Mouse (Mus musculus): Measurements from ENCODE around the gene Ccdc134. TPM values are rescaled to one million over a fixed set of nuclear protein-coding genes. Genes with fewer than 3 reads are reported as not detected.
"Not testable (repeated sequence)": the region's sequence is repeated elsewhere in the genome, so short reads cannot be mapped to it uniquely, and the experiment has no call there.

Ccdc134 gene
- polyA plus RNA-seq, 1 experiment = 15.4 TPM

DNA sequence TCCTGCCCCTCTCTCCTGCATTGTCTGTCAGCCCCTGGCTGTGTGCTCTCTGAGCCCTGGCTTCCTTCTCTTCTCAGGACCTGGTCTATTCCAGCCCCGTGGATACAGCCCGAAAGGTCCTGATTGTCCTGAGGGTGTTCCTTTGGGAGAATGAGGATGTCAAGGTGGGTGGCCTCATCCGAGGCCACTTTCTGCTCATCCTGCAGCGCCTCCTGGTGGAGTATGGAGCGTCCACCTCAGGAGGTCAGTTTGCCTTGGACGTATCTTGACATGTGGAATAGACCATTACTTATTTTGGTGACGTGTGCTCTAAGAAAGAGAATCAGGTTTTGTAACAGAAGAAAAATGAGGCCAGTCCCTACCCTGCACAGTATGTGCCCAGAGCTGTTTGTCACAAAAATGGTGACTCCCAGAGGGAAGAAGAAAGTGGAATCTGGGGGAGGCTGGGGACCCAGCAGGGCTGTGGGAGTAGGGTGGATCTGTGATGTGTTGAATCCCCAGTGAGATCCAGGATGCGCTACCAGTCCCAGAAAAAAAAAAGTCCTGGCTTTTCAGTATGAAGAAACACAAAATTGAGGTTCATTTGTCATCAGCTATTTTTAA lies 20.7 kb upstream of the Ccdc134 start:
- TF ChIP-seq CTCF (IDR thresholded peaks at IDR 0.05; ENCODE audit: borderline replicate concordance, insufficient read depth, low read depth, low read length) (peak; percentile 88), POLR2A (IDR thresholded peaks at IDR 0.05; ENCODE audit: borderline replicate concordance, insufficient read depth, low read length) (no peak)
- no peaks in the 10 kb centered on the region for H3K27me3 ChIP-seq (ENCODE audit: control insufficient read depth, insufficient read depth, low read length)
- no peak overlapping the region for H3K27ac ChIP-seq (ENCODE audit: insufficient read depth, low read length)
- 19% methylated on average over 8 of the region's 8 CpGs for WGBS
- peak; percentile 62 to 73 for DNase-seq
- H3K4me1 ChIP-seq (ENCODE audit: control insufficient read depth, insufficient read depth, low read length) = peaks cover 4% of the 10 kb centered on the region; the same call in 1 of the 2 replicates
- no peak overlapping the region for H3K4me3 ChIP-seq (replicated peaks; ENCODE audit: insufficient read depth, low read depth, low read length)

DNA sequence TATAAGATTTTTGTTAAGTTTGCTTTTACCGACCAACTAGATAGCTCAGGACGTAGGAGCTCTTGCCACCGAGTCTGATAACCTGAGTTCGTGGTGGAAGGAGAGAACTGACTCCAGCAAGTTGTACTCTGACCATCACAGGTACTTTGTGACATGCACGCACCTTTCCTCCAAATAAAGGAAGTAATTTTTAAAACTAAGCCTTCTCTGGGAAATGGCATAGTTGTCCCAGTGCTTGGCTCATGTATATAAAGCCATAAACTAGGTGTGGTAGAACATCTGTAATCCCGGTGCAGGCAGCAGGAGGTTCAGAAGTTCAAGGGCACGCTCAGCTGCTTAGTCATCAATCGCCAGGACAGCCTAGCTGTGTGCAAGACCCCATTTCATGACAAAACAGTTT lies 7.2 kb upstream of the Ccdc134 start:
- H3K27me3 ChIP-seq (ENCODE audit: control insufficient read depth, insufficient read depth, low read length) = no peaks in the 10 kb centered on the region; the same call in 1 of the 2 replicates
- no peaks in the 10 kb centered on the region for H3K4me1 ChIP-seq (ENCODE audit: control insufficient read depth, insufficient read depth, low read length)
- TF ChIP-seq CTCF (IDR thresholded peaks at IDR 0.05; ENCODE audit: borderline replicate concordance, insufficient read depth, low read depth, low read length) (no peak), POLR2A (IDR thresholded peaks at IDR 0.05; ENCODE audit: borderline replicate concordance, insufficient read depth, low read length) (no peak)
- 91% methylated on average over 8 of the region's 8 CpGs for WGBS
- H3K4me3 ChIP-seq (replicated peaks; ENCODE audit: insufficient read depth, low read depth, low read length) = no peak overlapping the region
- DNase-seq = no peak
- H3K27ac ChIP-seq (ENCODE audit: insufficient read depth, low read length) = no peak overlapping the region

GRCm38 (mm10) chr15:82126690-82127089 lies 1.0 kb upstream of the Ccdc134 start:
- not testable (repeated sequence) for DNase-seq; H3K4me3 ChIP-seq (replicated peaks; ENCODE audit: insufficient read depth, low read depth, low read length); H3K27me3 ChIP-seq (ENCODE audit: control insufficient read depth, insufficient read depth, low read length); H3K4me1 ChIP-seq (ENCODE audit: control insufficient read depth, insufficient read depth, low read length); H3K27ac ChIP-seq (ENCODE audit: insufficient read depth, low read length)
- WGBS = 88% methylated on average over 4 of the region's 4 CpGs

GRCm38 (mm10) chr15:82128398-82128797 lies 676 bp downstream of the Ccdc134 start:
- WGBS = 14% methylated on average over 5 of the region's 5 CpGs
- Histone ChIP-seq H3K4me1 (ENCODE audit: control insufficient read depth, insufficient read depth, low read length) (no peaks in the 10 kb centered on the region), H3K27me3 (ENCODE audit: control insufficient read depth, insufficient read depth, low read length) (no peaks in the 10 kb centered on the region), H3K27ac (ENCODE audit: insufficient read depth, low read length) (no peak overlapping the region), H3K4me3 (replicated peaks; ENCODE audit: insufficient read depth, low read depth, low read length) (peak overlapping the region; percentile 74)
- no peak for TF ChIP-seq POLR2A (IDR thresholded peaks at IDR 0.05; ENCODE audit: borderline replicate concordance, insufficient read depth, low read length)
- TF ChIP-seq CTCF (IDR thresholded peaks at IDR 0.05; ENCODE audit: borderline replicate concordance, insufficient read depth, low read depth, low read length) = no peak
- no peak for DNase-seq

GRCm38 (mm10) chr15:82130599-82130998 lies 2.9 kb downstream of the Ccdc134 start:
- Histone ChIP-seq H3K27ac (ENCODE audit: insufficient read depth, low read length) (no peak overlapping the region), H3K27me3 (ENCODE audit: control insufficient read depth, insufficient read depth, low read length) (no peaks in the 10 kb centered on the region), H3K4me1 (ENCODE audit: control insufficient read depth, insufficient read depth, low read length) (no peaks in the 10 kb centered on the region), H3K4me3 (replicated peaks; ENCODE audit: insufficient read depth, low read depth, low read length) (no peak overlapping the region)
- no peak for DNase-seq
- TF ChIP-seq CTCF (IDR thresholded peaks at IDR 0.05; ENCODE audit: borderline replicate concordance, insufficient read depth, low read depth, low read length) (no peak), POLR2A (IDR thresholded peaks at IDR 0.05; ENCODE audit: borderline replicate concordance, insufficient read depth, low read length) (no peak)
- WGBS = 67% methylated on average over 7 of the region's 7 CpGs

DNA sequence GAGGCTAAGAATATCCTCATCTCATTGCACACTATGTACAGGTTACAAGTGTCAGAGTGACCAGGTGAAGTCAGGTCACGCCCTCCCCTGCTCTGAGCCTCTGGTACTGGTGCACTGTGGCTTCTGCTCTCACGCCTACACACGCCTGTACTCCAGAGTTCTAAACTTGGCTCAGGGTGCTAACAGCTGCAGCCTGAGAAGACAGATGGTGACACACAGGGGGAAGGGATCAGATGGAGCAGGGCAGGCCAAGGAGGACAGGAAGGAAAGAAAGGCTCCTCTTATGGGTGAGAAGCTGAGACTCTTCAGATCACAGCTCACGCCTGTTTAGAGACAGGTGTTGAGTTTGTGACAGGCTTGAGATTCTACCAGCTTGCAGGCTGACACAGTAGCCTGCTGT lies 7.7 kb downstream of the Ccdc134 start:
- WGBS = 52% methylated on average over 4 of the region's 4 CpGs
- no peak overlapping the region for H3K4me3 ChIP-seq (replicated peaks; ENCODE audit: insufficient read depth, low read depth, low read length)
- TF ChIP-seq CTCF (IDR thresholded peaks at IDR 0.05; ENCODE audit: borderline replicate concordance, insufficient read depth, low read depth, low read length) (no peak), POLR2A (IDR thresholded peaks at IDR 0.05; ENCODE audit: borderline replicate concordance, insufficient read depth, low read length) (no peak)
- H3K27me3 ChIP-seq (ENCODE audit: control insufficient read depth, insufficient read depth, low read length) = no peaks in the 10 kb centered on the region
- no peak for DNase-seq
- no peaks in the 10 kb centered on the region for H3K4me1 ChIP-seq (ENCODE audit: control insufficient read depth, insufficient read depth, low read length)
- no peak overlapping the region for H3K27ac ChIP-seq (ENCODE audit: insufficient read depth, low read length)

DNA sequence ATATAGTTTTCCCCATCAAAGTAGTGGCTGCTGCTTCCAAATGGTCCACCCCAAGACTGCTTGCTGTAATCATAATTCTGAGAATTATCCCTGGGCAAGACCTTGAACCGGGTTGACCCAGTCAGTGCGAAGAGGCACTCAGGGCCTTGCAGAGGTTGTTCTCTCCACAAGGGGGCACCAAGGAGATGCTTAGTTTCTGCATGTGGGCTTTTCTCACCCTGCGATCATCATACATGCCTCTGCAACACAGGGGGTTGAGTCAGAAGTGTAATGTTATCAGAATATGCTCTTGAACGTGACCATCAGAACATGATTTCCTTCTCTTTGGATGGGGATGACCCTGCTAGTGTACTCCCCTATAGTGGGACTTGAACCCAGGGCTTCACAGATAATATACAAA lies 10.8 kb downstream of the Ccdc134 start:
- 20% methylated on average over 4 of the region's 4 CpGs for WGBS
- DNase-seq = peak; percentile 68 to 76
- Histone ChIP-seq H3K4me1 (ENCODE audit: control insufficient read depth, insufficient read depth, low read length) (no peaks in the 10 kb centered on the region), H3K4me3 (replicated peaks; ENCODE audit: insufficient read depth, low read depth, low read length) (no peak overlapping the region), H3K27me3 (ENCODE audit: control insufficient read depth, insufficient read depth, low read length) (no peaks in the 10 kb centered on the region), H3K27ac (ENCODE audit: insufficient read depth, low read length) (no peak overlapping the region)
- TF ChIP-seq CTCF (IDR thresholded peaks at IDR 0.05; ENCODE audit: borderline replicate concordance, insufficient read depth, low read depth, low read length) (peak; percentile 86), POLR2A (IDR thresholded peaks at IDR 0.05; ENCODE audit: borderline replicate concordance, insufficient read depth, low read length) (no peak)

DNA sequence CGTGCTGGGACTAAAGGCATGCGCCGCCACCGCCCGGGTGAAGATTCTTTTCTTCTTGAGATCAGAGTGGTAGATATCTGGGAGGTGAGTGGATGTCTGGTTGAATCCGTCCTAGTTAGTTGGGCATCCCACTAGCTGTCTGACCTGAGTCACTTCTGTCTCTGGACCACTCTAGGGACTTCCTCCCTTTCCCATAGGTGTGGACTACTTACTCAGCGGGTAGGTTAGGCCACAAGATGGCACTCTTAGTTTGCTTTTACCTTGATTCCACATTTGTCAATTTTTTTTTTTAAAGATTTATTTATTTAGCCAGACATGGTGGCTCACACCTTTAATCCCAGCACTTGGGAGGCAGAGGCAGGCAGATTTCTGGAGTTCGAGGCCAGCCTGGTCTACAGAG lies 11.5 kb downstream of the Ccdc134 start:
- 93% methylated on average over 8 of the region's 8 CpGs for WGBS
- DNase-seq = peak in 1 of 2 experiments; percentile 49
- Histone ChIP-seq H3K4me1 (ENCODE audit: control insufficient read depth, insufficient read depth, low read length) (no peaks in the 10 kb centered on the region), H3K27ac (ENCODE audit: insufficient read depth, low read length) (no peak overlapping the region), H3K4me3 (replicated peaks; ENCODE audit: insufficient read depth, low read depth, low read length) (no peak overlapping the region), H3K27me3 (ENCODE audit: control insufficient read depth, insufficient read depth, low read length) (no peaks in the 10 kb centered on the region)
- TF ChIP-seq CTCF (IDR thresholded peaks at IDR 0.05; ENCODE audit: borderline replicate concordance, insufficient read depth, low read depth, low read length) (peak; percentile 37; the same call in 1 of the 2 replicates), POLR2A (IDR thresholded peaks at IDR 0.05; ENCODE audit: borderline replicate concordance, insufficient read depth, low read length) (no peak)
